Mouse (Mus musculus) liver, embryonic 14.5 days (tissue): Measurements from ENCODE around the gene Med10.

Experiments
- CTCF ChIP-seq: IDR thresholded peaks from 2 replicates; pipeline ENCODE4 v1.5.1; 2016; ENCODE audit warnings: antibody characterized with exemption, low read depth, control low read depth
- EP300 ChIP-seq: IDR thresholded peaks from 2 replicates; pipeline ENCODE4 v1.6.1; 2016; ENCODE audit warnings: antibody characterized with exemption, low read depth

GRCm38 (mm10) chr13:69794808-69795207 is 7.4 kb upstream of the Med10 start:
- TF ChIP-seq CTCF (no peak), EP300 (no peak)
